Mouse (Mus musculus) liver, adult 2 months (tissue): ENCODE measurements at regions not wholly inside any gene's neighbourhood (a gene's known extent, or its start where the extent isn't known, plus 50 kb on each side); places are given as distances from the start of the nearest gene placed in this dataset.

ENCODE experiments used
- CTCF ChIP-seq: fragments of 200-500 bp; IDR thresholded peaks from 2 replicates; pipeline ENCODE4 v1.5.1; 2011; ENCODE audit warnings: low read depth, low read length, control low read depth
- POLR2A ChIP-seq: fragments of 200-500 bp; IDR thresholded peaks from 2 replicates; pipeline ENCODE4 v1.6.1; 2011; ENCODE audit warnings: low read length, control low read depth; ENCODE audit not compliant: insufficient read depth; ENCODE audit errors: extremely low read depth

DNA sequence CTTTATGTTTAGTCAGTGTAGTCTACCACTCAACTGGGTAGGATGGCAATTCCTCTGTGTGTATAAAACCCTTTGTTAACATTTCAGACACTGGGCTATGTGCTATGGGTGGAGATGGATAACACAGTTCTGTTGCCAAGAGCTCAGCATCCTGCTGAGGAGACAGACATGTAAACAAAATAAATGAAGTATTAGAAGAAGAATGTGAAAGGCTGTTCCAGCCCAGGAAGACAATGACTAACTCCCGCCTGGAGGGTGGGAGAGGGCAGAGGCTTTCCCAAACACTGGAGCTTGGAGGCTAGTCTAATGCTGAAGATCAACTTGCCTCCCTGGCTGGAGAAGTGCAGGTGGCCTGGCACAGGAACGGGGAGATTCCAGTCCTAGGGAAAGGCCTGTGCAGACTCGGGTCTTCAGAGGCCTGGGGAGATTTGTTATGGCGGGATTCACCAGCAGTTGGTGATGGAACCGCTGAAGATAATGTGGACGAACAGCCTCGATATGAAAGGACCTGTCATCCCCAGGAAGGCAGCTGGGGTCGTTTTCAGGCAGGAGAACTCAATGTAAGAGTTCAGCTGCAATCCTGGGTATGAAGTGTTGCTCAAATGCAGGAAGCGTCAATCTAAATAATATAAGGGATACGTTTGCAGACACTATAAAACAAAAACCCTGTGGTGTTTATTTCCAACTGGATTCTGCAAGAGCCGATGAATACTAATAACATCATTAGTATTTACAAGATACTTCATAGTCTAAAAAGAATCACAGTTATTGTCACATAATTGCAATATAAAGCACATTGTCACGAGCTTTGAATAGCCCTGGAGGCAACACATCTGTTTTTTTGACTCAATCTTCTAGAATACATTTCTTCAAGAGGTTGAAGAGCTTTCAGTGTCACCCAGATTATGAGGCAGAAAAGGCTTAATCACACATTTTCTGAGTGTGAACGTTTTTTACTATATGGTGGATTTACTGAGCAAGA lies 498.8 kb upstream of the Btbd3 start:
- TF ChIP-seq CTCF: no peak
- no peak for TF ChIP-seq POLR2A
